Mouse (Mus musculus): ENCODE data around the gene Unc79.

DNA sequence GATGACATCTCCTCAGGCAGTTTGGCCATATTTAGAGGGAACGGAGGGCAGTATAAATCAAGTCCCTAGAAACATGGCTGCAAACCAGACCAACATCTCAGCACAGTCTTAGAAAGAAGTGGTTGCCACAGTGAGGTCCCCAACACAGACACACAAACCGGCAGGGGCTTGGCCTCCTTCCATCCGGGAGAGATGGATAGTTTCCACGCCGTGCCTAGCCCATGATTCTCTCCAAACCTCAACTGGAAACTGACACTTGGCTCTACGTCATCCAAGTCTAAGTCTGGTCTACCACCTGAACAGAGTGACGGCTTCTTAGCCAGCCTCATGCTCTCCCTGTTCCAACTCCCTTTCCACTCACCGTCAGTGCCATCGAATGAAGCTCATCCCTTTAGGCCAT lies 275.0 kb downstream of the Unc79 start:
- TF ChIP-seq GATA1 (IDR thresholded peaks at IDR 0.05; ENCODE audit: borderline replicate concordance, low read length) = no peak
- no peak for TF ChIP-seq CTCF (IDR thresholded peaks at IDR 0.05; ENCODE audit: low read depth, low read length)
- no peak for TF ChIP-seq TAL1 (conservative IDR thresholded peaks at IDR 0.05; ENCODE audit: low read depth, low read length)
- TF ChIP-seq POLR2AphosphoS5 (IDR thresholded peaks at IDR 0.05; ENCODE audit: insufficient replicate concordance, low read depth, low read length) = no peak
- no peak for TF ChIP-seq GATA2 (IDR thresholded peaks at IDR 0.05; ENCODE audit: borderline replicate concordance, low read depth, low read length)
